Mouse (Mus musculus) heart, embryonic 15.5 days (tissue): ENCODE results near the gene Slco1a5. TPM values are rescaled to one million over a fixed set of nuclear protein-coding genes. Genes with fewer than 3 reads are reported as not detected.
"Not testable (repeated sequence)": the region's sequence is repeated elsewhere in the genome, so short reads cannot be mapped to it uniquely, and the experiment has no call there.

Experiments
- ATAC-seq: fragments of 200-750 bp; cut with Nextera tagmentation; replicated peaks from 2 replicates; pipeline ENCODE4 v1.8.0; 2017; ENCODE audit warnings: low read depth, moderate TSS enrichment; ENCODE audit not compliant: insufficient number of reproducible peaks, insufficient read depth, low FRiP score
- H3K27ac ChIP-seq: fragments of 300-500 bp; sonication (generic); 2 replicates; pipeline ENCODE4 v1.5.1; 2015; ENCODE audit warnings: mild to moderate bottlenecking, inconsistent platforms
- H3K27me3 ChIP-seq: fragments of 300-500 bp; sonication (generic); 2 replicates; pipeline ENCODE4 v1.6.1; 2015; ENCODE audit warnings: inconsistent platforms
- H3K36me3 ChIP-seq: fragments of 300-500 bp; sonication (generic); 2 replicates; pipeline ENCODE4 v1.6.1; 2015; ENCODE audit warnings: mild to moderate bottlenecking, inconsistent platforms
- H3K4me1 ChIP-seq: fragments of 300-500 bp; sonication (generic); replicated peaks from 2 replicates; pipeline ENCODE4 v1.6.1; 2015; ENCODE audit warnings: inconsistent platforms
- H3K4me2 ChIP-seq: fragments of 300-500 bp; sonication (generic); 2 replicates; pipeline ENCODE4 v1.6.1; 2015; ENCODE audit warnings: inconsistent platforms, mild to moderate bottlenecking, moderate library complexity
- H3K4me3 ChIP-seq: fragments of 300-500 bp; sonication (generic); 2 replicates; pipeline ENCODE4 v1.5.1; 2015; ENCODE audit warnings: mild to moderate bottlenecking, inconsistent platforms
- H3K9ac ChIP-seq: fragments of 300-500 bp; sonication (generic); 2 replicates; pipeline ENCODE4 v1.6.1; 2015; ENCODE audit warnings: mild to moderate bottlenecking, inconsistent platforms
- H3K9me3 ChIP-seq: fragments of 300-500 bp; sonication (generic); replicated peaks from 2 replicates; pipeline ENCODE4 v1.6.1; 2016; ENCODE audit warnings: inconsistent platforms
- WGBS: fragments of 180-500 bp; shearing (Covaris S2); methylation state at CpG from one replicate; pipeline ENCODE4 v1.1.7; 2015; ENCODE audit warnings: mixed read lengths; 5-methylcytosine and 5-hydroxymethylcytosine counted together
- polyA plus RNA-seq: library from polyadenylated mRNA; unstranded; fragments of >200 nt; fragmentation: Nextera tagmentation; extraction: Ambion mirVana; gene quantifications from 2 replicates; pipeline ENCODE4 v1.2.1, GENCODE M21; 2015

The Slco1a5 gene
- 0.28 TPM in 1 of 2 replicates, not detected in the other for polyA plus RNA-seq

DNA sequence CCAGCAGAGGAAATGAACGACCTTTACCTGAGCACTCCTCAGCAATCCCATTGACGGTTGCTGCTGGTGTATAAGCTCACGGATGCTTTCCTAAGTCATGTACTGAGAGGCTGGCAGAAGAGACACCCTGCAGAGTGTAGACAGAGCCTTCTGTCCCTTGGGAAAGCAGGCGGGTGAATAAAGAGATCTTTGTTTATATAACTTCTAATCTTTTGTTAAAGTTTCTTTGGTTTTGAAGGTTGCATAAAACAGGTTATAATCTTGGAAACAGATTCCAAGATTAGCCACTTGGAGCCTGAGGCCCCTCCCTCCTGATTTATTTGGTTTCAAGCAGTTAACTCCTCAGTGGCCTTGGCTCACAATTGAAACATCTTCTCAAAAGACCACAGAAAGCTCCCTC, at the start of gene Slco1a5:
TSS of gene Slco1a5 (minus strand) at position 101 of the 400 bp plus-strand sequence.
- no peaks in the 10 kb centered on the region for H3K27me3 ChIP-seq
- 36% methylated on average over 4 of the region's 4 CpGs for WGBS
- H3K4me3 ChIP-seq = no peak within 1 kb of the TSS
- no peak within 1 kb of the TSS for H3K4me2 ChIP-seq
- no peak within 1 kb of the TSS for H3K27ac ChIP-seq
- H3K9me3 ChIP-seq = no peaks in the 10 kb centered on the region
- no peak within 1 kb of the TSS for H3K9ac ChIP-seq
- H3K4me1 ChIP-seq = no peaks in the 10 kb centered on the region
- H3K36me3 ChIP-seq = no peaks in the 10 kb centered on the region
- ATAC-seq = no peak

DNA sequence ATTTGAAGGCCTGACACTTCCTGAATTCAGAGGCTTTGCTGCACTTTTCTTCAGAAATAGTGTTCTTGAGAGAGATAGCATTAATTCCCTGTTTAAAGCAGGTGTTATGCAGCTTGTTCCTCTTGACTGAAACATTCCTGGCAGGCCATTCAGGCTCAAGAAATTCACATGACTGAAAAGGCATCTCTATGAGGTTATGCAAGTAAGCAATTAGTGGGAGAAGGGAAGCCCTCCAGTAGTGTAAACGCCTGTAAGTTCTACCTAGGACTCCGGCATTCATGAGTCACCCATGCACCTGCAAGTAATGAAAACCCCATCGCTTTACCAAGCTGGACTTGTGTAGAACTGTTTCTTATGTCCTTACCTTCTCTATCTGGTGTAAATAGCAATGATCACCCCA, 46.8 kb upstream of the Slco1a5 start:
- no peak for ATAC-seq
- H3K27ac ChIP-seq = no peak overlapping the region
- WGBS = 86% methylated on average over 3 of the region's 3 CpGs

DNA sequence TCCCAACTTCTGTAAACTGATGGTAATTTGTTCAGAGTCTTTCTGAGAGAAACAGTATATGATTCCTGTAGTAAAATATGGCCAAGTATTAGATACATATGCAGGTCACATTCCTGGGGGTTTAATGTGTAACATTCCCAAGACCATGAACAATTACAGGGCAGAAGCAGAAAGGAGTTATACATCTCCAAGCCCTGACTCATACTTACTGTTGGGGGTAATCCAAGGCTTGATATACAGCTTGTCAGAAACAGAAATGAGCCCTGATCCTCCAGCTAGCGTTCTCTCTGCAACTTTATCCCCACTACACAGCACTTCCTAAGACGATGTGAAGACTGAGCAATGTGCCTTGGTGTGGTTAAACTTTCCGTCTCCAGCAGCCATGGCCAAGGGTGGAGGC, 44.8 kb upstream of the Slco1a5 start:
- no peak overlapping the region for H3K4me3 ChIP-seq
- no peaks in the 10 kb centered on the region for H3K27me3 ChIP-seq
- no peaks in the 10 kb centered on the region for H3K9me3 ChIP-seq
- H3K9ac ChIP-seq = no peak overlapping the region
- peaks cover 46% of the 10 kb centered on the region for H3K36me3 ChIP-seq
- no peaks in the 10 kb centered on the region for H3K4me1 ChIP-seq
- 94% methylated on average over 3 of the region's 3 CpGs for WGBS
- no peak for ATAC-seq
- H3K27ac ChIP-seq = no peak overlapping the region
- H3K4me2 ChIP-seq = no peak overlapping the region

More for the DNA sequence above, 46.8 kb upstream of the Slco1a5 start:
- H3K4me2 ChIP-seq = no peak overlapping the region
- H3K9me3 ChIP-seq = no peaks in the 10 kb centered on the region
- H3K9ac ChIP-seq = no peak overlapping the region
- H3K27me3 ChIP-seq = no peaks in the 10 kb centered on the region
- no peaks in the 10 kb centered on the region for H3K4me1 ChIP-seq
- H3K36me3 ChIP-seq = peaks cover 35% of the 10 kb centered on the region
- H3K4me3 ChIP-seq = no peak overlapping the region

DNA sequence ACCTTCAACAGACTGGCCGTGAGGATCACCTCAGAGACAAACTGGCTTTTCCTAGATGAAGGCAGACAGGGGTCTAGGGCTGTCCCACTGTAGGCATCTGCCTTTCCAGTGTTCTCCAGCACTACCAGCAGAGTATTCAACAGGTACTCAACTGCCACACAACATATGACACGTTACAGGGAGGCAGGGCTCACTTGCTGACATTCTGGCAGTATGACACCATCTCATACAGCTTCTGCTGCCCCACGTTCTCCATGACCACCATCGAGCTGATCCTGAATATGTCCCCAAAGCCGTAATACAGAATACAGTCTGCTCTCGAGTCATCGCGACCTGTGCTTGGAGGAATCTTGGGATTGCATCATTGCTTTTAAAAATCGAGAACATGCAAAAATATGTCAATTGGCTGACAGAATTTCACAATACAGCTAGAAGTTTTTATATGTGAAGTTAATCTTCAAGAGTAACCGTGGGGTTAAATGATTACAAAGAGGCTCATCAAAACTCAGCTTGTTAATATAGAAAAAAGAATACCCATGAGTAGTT, 43.8 kb upstream of the Slco1a5 start:
- ATAC-seq = no peak
- Histone ChIP-seq H3K4me1 (no peaks in the 10 kb centered on the region), H3K4me3 (no peak overlapping the region), H3K4me2 (no peak overlapping the region), H3K27me3 (no peaks in the 10 kb centered on the region), H3K27ac (no peak overlapping the region), H3K9ac (no peak overlapping the region), H3K36me3 (peaks cover 46% of the 10 kb centered on the region), H3K9me3 (no peaks in the 10 kb centered on the region)
- WGBS = 84% methylated on average over 10 of the region's 10 CpGs

DNA sequence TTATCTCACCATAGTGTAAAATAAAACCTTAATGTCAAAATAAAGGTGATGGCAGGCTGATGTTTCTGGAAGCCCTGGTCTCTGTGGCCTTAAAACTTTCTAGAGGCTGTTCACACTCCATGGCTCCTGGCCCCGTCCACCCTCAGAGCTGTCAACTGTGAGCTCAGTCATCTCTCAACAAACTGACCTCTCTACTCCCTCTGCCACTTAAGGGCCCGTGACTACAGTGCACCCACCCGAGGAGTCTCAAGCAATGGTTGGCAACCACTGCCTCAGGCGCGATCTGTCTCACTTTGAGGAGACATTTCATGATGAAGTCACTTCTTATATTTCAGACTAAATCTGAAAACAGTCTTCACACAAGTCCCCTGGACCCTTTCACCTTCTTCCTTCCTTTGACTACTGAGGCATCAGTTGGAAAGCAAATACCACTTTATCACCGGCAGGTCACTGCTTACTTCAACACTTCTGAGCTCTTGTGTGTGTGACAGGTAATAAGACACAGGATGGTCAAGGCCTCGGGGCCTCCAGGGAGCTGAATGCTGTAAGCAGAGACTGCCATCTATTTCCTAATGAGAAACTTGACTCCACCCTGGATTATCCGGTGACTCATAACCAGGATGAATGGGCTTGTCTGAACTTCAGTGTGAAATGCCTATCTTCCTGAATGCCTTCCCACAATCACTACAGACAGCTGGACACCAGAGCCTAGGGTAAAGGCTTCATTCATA, 43.1 kb upstream of the Slco1a5 start:
- no peak overlapping the region for H3K27ac ChIP-seq
- no peaks in the 10 kb centered on the region for H3K4me1 ChIP-seq
- H3K27me3 ChIP-seq = no peaks in the 10 kb centered on the region
- H3K9me3 ChIP-seq = no peaks in the 10 kb centered on the region
- H3K4me3 ChIP-seq = no peak overlapping the region
- no peak for ATAC-seq
- peaks cover 49% of the 10 kb centered on the region for H3K36me3 ChIP-seq
- no peak overlapping the region for H3K9ac ChIP-seq
- 76% methylated on average over 8 of the region's 8 CpGs for WGBS
- no peak overlapping the region for H3K4me2 ChIP-seq

DNA sequence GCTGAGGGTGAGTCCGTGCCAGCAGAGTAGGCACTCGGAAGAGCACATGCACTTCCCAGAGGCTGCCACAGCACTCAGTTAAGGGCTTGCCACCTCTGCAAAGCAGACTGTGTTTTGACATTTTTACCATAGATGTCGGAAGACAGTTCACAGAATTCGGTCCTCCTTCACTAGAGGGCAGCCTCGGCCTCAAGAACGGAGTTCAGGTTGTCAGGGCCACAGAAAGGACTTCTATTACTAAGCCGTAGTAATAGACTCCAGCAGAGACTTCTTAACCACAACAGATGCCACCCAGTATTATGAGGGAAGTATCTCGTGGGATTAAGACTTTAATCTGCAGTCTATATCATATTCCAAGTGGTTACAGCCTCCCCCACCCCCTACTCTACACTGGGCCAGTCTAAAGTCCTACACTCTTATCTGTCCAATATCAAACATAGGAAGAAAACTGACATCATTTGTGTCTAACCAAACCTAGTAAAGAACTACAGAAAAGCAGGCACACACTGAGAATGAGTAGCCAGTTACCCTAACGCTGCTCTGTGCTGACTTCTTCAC, 40.3 kb upstream of the Slco1a5 start:
- no peaks in the 10 kb centered on the region for H3K4me1 ChIP-seq
- no peak for ATAC-seq
- peaks cover 70% of the 10 kb centered on the region for H3K36me3 ChIP-seq
- no peaks in the 10 kb centered on the region for H3K27me3 ChIP-seq
- no peaks in the 10 kb centered on the region for H3K9me3 ChIP-seq
- WGBS = 71% methylated on average over 9 of the region's 9 CpGs
- H3K4me3 ChIP-seq = no peak overlapping the region
- H3K4me2 ChIP-seq = no peak overlapping the region
- H3K27ac ChIP-seq = no peak overlapping the region
- H3K9ac ChIP-seq = no peak overlapping the region

DNA sequence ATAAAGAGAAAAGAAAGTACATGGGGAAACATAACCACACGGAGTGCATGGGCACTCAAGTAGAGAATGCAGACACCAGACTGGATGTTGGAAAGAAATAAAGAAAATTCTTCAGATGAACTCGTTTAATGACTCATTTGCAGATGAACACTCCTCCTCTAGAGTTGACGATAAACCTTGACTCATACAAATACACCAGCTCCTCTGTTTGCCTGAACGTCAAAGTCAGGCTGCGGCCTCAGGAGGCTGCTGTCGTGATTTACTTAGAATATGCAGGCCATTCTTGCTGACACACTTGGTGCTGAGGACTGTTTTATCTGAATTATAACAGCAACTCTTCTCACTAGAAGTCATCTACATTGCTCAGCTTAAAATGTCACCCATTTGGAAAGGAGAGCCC, 39.3 kb upstream of the Slco1a5 start:
- H3K4me2 ChIP-seq = no peak overlapping the region
- H3K9me3 ChIP-seq = no peaks in the 10 kb centered on the region
- no peak overlapping the region for H3K4me3 ChIP-seq
- peaks cover 61% of the 10 kb centered on the region for H3K36me3 ChIP-seq
- ATAC-seq = no peak
- no peak overlapping the region for H3K9ac ChIP-seq
- H3K4me1 ChIP-seq = no peaks in the 10 kb centered on the region
- no peaks in the 10 kb centered on the region for H3K27me3 ChIP-seq
- H3K27ac ChIP-seq = no peak overlapping the region
- WGBS = 86% methylated on average over 6 of the region's 6 CpGs

DNA sequence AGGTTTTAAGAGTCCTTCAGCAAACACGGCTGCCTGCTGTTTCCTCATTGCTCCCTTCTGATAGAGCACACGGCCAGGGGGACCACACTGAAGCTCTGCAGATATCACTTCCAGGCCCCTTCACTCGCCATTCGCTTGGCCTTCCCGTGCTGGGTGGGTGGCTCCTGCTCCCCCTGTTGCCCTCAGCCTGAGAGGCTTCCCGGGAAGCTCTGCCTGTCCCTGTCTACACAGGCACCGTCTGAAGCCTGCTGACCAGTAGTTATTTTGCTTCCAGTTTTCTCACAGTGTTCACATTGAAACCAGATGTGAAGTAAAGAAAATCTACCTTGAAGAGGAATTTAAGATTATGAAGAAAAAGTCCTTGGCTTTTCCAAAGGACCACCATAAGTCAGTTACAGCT, 34.3 kb upstream of the Slco1a5 start:
- 66% methylated on average over 7 of the region's 7 CpGs for WGBS
- no peak for ATAC-seq
- Histone ChIP-seq H3K27ac (no peak overlapping the region), H3K27me3 (no peaks in the 10 kb centered on the region), H3K36me3 (peaks cover 66% of the 10 kb centered on the region), H3K4me2 (no peak overlapping the region), H3K9ac (no peak overlapping the region), H3K9me3 (no peaks in the 10 kb centered on the region), H3K4me3 (no peak overlapping the region), H3K4me1 (no peaks in the 10 kb centered on the region)

DNA sequence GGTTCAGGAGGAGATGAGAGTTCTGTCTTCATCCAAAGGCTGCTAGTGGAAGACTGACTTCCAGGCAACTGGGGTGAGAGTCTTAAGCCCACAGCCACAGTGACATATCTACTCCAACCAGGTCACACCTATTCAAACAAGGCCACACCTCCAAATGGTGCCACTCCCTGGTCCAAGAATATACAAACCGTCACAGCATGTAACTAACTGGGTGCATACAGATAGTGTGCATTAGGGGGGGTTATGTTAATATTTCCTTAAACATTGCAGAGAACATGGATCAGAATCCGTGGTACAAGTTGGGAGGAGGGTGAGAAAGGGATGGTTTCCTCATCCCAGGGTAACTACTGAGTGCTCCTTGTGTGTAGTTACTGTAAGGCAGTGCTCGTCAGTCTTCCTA, 29.3 kb upstream of the Slco1a5 start:
- ATAC-seq, H3K4me2 ChIP-seq, H3K27ac ChIP-seq, H3K27me3 ChIP-seq, H3K4me1 ChIP-seq, H3K9me3 ChIP-seq, H3K4me3 ChIP-seq, H3K9ac ChIP-seq: not testable (repeated sequence)
- peaks cover 68% of the 10 kb centered on the region for H3K36me3 ChIP-seq
- 86% methylated on average over 3 of the region's 3 CpGs for WGBS

DNA sequence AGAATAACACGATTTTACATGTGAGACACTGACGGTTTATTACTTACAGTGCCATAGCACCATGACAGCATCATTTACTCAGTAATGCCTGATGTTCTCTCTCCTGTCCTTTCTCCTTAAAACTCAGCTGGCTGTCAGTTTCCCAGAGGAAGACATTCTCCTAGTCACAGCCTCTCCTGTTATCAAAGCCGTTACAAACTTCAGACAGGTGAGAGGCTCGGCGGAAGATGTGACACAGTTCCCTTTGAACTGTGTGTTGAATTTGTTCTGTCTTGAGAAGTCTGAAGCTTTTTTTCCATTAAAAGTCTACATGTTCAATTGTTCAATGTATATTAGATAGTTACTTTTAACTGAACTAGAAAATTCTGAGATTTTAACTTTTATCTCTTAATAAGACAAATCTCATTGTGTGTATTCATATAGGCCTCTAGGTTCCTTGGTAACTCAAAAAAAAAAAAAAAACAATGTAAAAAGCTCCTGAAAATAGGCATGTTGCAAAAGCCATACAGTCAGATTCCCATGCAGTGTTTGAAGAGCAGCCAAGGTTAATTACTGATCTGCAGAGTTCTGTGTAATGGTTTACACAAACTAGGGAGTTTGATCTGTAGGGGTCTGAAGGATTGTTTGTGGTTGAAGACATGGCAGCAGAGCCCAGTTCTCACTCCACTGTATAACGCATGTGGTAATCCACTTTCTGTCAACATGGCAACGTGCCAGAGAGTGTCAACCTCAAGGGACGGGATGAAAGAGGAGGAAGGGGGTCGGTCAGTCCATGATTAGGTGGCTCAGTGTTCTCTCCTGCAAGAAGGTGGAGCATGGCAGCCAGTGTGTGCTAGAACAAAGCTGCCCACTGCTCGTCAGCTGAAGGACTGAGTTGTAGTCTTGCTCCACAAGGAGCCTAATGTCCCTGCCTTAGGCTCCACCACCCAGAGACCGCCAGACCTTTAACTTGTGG, 24.9 kb upstream of the Slco1a5 start:
- no peak overlapping the region for H3K4me3 ChIP-seq
- no peaks in the 10 kb centered on the region for H3K27me3 ChIP-seq
- peaks cover 44% of the 10 kb centered on the region for H3K36me3 ChIP-seq
- no peaks in the 10 kb centered on the region for H3K9me3 ChIP-seq
- H3K4me2 ChIP-seq = no peak overlapping the region
- 66% methylated on average over 11 of the region's 11 CpGs for WGBS
- ATAC-seq = no peak
- peaks cover 10% of the 10 kb centered on the region for H3K4me1 ChIP-seq
- no peak overlapping the region for H3K9ac ChIP-seq
- H3K27ac ChIP-seq = no peak overlapping the region
